Mouse (Mus musculus) heart, embryonic 14.5 days (tissue): Measurements from ENCODE around the gene Slc5a11. TPM values are rescaled to one million over a fixed set of nuclear protein-coding genes. Genes with fewer than 3 reads are reported as not detected.

Experiments used
- ATAC-seq: fragments of 200-750 bp; cut with Nextera tagmentation; 2 replicates; pipeline ENCODE4 v1.8.0; 2017; ENCODE audit warnings: low read depth, moderate TSS enrichment; ENCODE audit not compliant: insufficient number of reproducible peaks, insufficient read depth, low FRiP score
- H3K27ac ChIP-seq, 2 experiments: fragments of 200-500 bp in 1 of 2; fragments of 300-500 bp in 1 of 2; sonication (generic) in 1 of 2; replicated peaks in 1 of 2; 2 replicates each; pipeline ENCODE4 v1.5.1; 2012 to 2014; ENCODE audit warnings: low read depth in 2 of 2, low read length in 2 of 2, control low read depth in 1 of 2, mild to moderate bottlenecking in 1 of 2, mixed read lengths in 1 of 2; ENCODE audit not compliant: control insufficient read depth in 1 of 2, insufficient read depth in 1 of 2
- H3K27me3 ChIP-seq: fragments of 300-500 bp; sonication (generic); 2 replicates; pipeline ENCODE4 v1.6.1; 2014; ENCODE audit warnings: mild to moderate bottlenecking, low read length, control low read depth; ENCODE audit not compliant: control insufficient read depth, insufficient read depth
- H3K36me3 ChIP-seq: fragments of 300-500 bp; sonication (generic); 2 replicates; pipeline ENCODE4 v1.6.1; 2014; ENCODE audit warnings: mild to moderate bottlenecking, control low read depth, low read length, mixed read lengths; ENCODE audit not compliant: control insufficient read depth, insufficient read depth
- H3K4me1 ChIP-seq, 2 experiments: fragments of 200-500 bp in 1 of 2; fragments of 300-500 bp in 1 of 2; sonication (generic) in 1 of 2; 2 replicates each; pipeline ENCODE4 v1.6.1; 2012 to 2014; ENCODE audit warnings: low read length in 2 of 2, control low read depth in 1 of 2, mixed read lengths in 1 of 2; ENCODE audit not compliant: control insufficient read depth in 2 of 2, insufficient read depth in 2 of 2
- H3K4me2 ChIP-seq: fragments of 300-500 bp; sonication (generic); 2 replicates; pipeline ENCODE4 v1.6.1; 2014; ENCODE audit warnings: mild to moderate bottlenecking, low read length
- H3K4me3 ChIP-seq, 2 experiments: fragments of 200-500 bp in 1 of 2; fragments of 300-500 bp in 1 of 2; sonication (generic) in 1 of 2; 2 replicates each; pipeline ENCODE4 v1.5.1; 2012 to 2014; ENCODE audit warnings: low read length in 2 of 2, mild to moderate bottlenecking in 2 of 2, control low read depth in 1 of 2, low read depth in 1 of 2, moderate library complexity in 1 of 2; ENCODE audit not compliant: control insufficient read depth in 1 of 2, insufficient read depth in 1 of 2
- H3K9ac ChIP-seq: fragments of 300-500 bp; sonication (generic); 2 replicates; pipeline ENCODE4 v1.6.1; 2014; ENCODE audit warnings: mild to moderate bottlenecking, low read length
- H3K9me3 ChIP-seq: fragments of 300-500 bp; sonication (generic); 2 replicates; pipeline ENCODE4 v1.6.1; 2016; ENCODE audit warnings: low read length, control low read depth; ENCODE audit not compliant: control insufficient read depth
- WGBS: fragments of 180-500 bp; shearing (Covaris S2); extraction: QIAGEN DNeasy Blood & Tissue Kit; methylation state at CpG from one replicate; pipeline ENCODE4 v1.1.7; 2014; 5-methylcytosine and 5-hydroxymethylcytosine counted together
- polyA plus RNA-seq: library from polyadenylated mRNA; unstranded; fragments of >200 nt; fragmentation: Nextera tagmentation; extraction: Ambion mirVana; gene quantifications from 2 replicates; pipeline ENCODE4 v1.2.1, GENCODE M21; 2014

The Slc5a11 gene
- polyA plus RNA-seq, 1 experiment from 2014 or later, result 0.51 TPM

- Histone ChIP-seq H3K36me3 (peaks cover 21% of the 10 kb centered on the region), H3K4me1 (no peaks in the 10 kb centered on the region), H3K9ac (no peak overlapping the region), H3K4me3 (no peak overlapping the region), H3K9me3 (no peaks in the 10 kb centered on the region), H3K27ac (no peak overlapping the region), H3K27me3 (no peaks in the 10 kb centered on the region), H3K4me2 (no peak overlapping the region)
- 61% methylated on average over 10 of the region's 10 CpGs for WGBS
- no peak for ATAC-seq
Measured at GRCm38 (mm10) chr7:123198695-123199094, 15.9 kb upstream of the Slc5a11 start.

- no peaks in the 10 kb centered on the region for H3K27me3 ChIP-seq
- H3K9ac ChIP-seq, result no peak overlapping the region
- peaks cover 17% of the 10 kb centered on the region for H3K36me3 ChIP-seq
- no peak overlapping the region for H3K27ac ChIP-seq
- no peaks in the 10 kb centered on the region for H3K4me1 ChIP-seq
- H3K4me3 ChIP-seq, result no peak overlapping the region
- WGBS, result 76% methylated on average over 3 of the region's 3 CpGs
- H3K9me3 ChIP-seq, result no peaks in the 10 kb centered on the region
- H3K4me2 ChIP-seq, result no peak overlapping the region
- no peak for ATAC-seq
Measured at GRCm38 (mm10) chr7:123199151-123199550, 15.4 kb upstream of the Slc5a11 start.

GRCm38 (mm10) chr7:123199656-123200206 is 14.8 kb upstream of the Slc5a11 start:
- H3K27me3 ChIP-seq, result no peaks in the 10 kb centered on the region
- no peak overlapping the region for H3K4me3 ChIP-seq
- H3K36me3 ChIP-seq, result peaks cover 11% of the 10 kb centered on the region
- no peaks in the 10 kb centered on the region for H3K9me3 ChIP-seq
- WGBS, result 88% methylated on average over 15 of the region's 15 CpGs
- H3K4me1 ChIP-seq, result no peaks in the 10 kb centered on the region
- no peak for ATAC-seq
- H3K4me2 ChIP-seq, result no peak overlapping the region
- no peak overlapping the region for H3K9ac ChIP-seq
- no peak overlapping the region for H3K27ac ChIP-seq

- WGBS, result 80% methylated on average over 9 of the region's 9 CpGs
- Histone ChIP-seq H3K4me1 (no peaks in the 10 kb centered on the region), H3K4me3 (no peak overlapping the region), H3K9ac (no peak overlapping the region), H3K27ac (no peak overlapping the region), H3K36me3 (peaks cover 1% of the 10 kb centered on the region), H3K27me3 (no peaks in the 10 kb centered on the region), H3K4me2 (no peak overlapping the region), H3K9me3 (no peaks in the 10 kb centered on the region)
- no peak for ATAC-seq
Measured at GRCm38 (mm10) chr7:123200722-123201121, 13.9 kb upstream of the Slc5a11 start.

GRCm38 (mm10) chr7:123205261-123205660 is 9.3 kb upstream of the Slc5a11 start:
- Histone ChIP-seq H3K4me3 (no peak overlapping the region), H3K36me3 (no peaks in the 10 kb centered on the region), H3K4me1 (peaks cover 5 to 6% of the 10 kb centered on the region in 2 experiments; a peak in 3 of 4 replicates), H3K27me3 (no peaks in the 10 kb centered on the region), H3K9me3 (no peaks in the 10 kb centered on the region), H3K27ac (no peak overlapping the region), H3K9ac (no peak overlapping the region), H3K4me2 (no peak overlapping the region)
- WGBS, result 15% methylated on average over 14 of the region's 14 CpGs
- no peak for ATAC-seq

GRCm38 (mm10) chr7:123207561-123207960 is 7.0 kb upstream of the Slc5a11 start:
- H3K27ac ChIP-seq, result no peak overlapping the region
- 71% methylated on average over 6 of the region's 6 CpGs for WGBS
- ATAC-seq, result no peak
- no peak overlapping the region for H3K4me3 ChIP-seq
- H3K4me1 ChIP-seq, result peaks cover 6 to 7% of the 10 kb centered on the region in 2 experiments; a peak in 3 of 4 replicates
- no peaks in the 10 kb centered on the region for H3K36me3 ChIP-seq
- H3K9me3 ChIP-seq, result no peaks in the 10 kb centered on the region
- no peak overlapping the region for H3K4me2 ChIP-seq
- no peaks in the 10 kb centered on the region for H3K27me3 ChIP-seq
- no peak overlapping the region for H3K9ac ChIP-seq

- Histone ChIP-seq H3K4me1 (peaks cover 12 to 14% of the 10 kb centered on the region in 2 experiments), H3K9ac (no peak overlapping the region), H3K9me3 (no peaks in the 10 kb centered on the region), H3K27me3 (no peaks in the 10 kb centered on the region), H3K4me2 (no peak overlapping the region), H3K36me3 (no peaks in the 10 kb centered on the region), H3K27ac (no peak overlapping the region), H3K4me3 (no peak overlapping the region)
- 8% methylated on average over 9 of the region's 9 CpGs for WGBS
- ATAC-seq, result no peak
Measured at GRCm38 (mm10) chr7:123209864-123210263, 4.7 kb upstream of the Slc5a11 start.

GRCm38 (mm10) chr7:123211461-123211860 is 3.1 kb upstream of the Slc5a11 start:
- no peak overlapping the region for H3K4me3 ChIP-seq
- no peaks in the 10 kb centered on the region for H3K27me3 ChIP-seq
- H3K36me3 ChIP-seq, result no peaks in the 10 kb centered on the region
- 64% methylated on average over 5 of the region's 5 CpGs for WGBS
- ATAC-seq, result no peak
- no peak overlapping the region for H3K9ac ChIP-seq
- H3K9me3 ChIP-seq, result no peaks in the 10 kb centered on the region
- H3K27ac ChIP-seq, result no peak overlapping the region
- no peak overlapping the region for H3K4me2 ChIP-seq
- peaks cover 14% of the 10 kb centered on the region in 2 experiments for H3K4me1 ChIP-seq
